8 mouse cellular contexts compared by ENCODE assay signal in genomic region chr14:54754602-54755018, GRCm38 (mm10). TPM values are rescaled to one million over a fixed set of nuclear protein-coding genes. Genes with fewer than 3 reads are reported as not detected.
DNase-seq lines count a peak whose midpoint lies in the region; ATAC-seq and TF ChIP-seq lines count a peak whose summit lies in the region.

No protein-coding gene starts in this region.

- H3K4me1 ChIP-seq in heart, embryonic 12.5 days (replicated peaks): no peaks in the 10 kb centered on the region
- H3K4me1 ChIP-seq in heart, embryonic 16.5 days (ENCODE audit: control insufficient read depth, insufficient read depth, low read length): no peaks in the 10 kb centered on the region
- H3K4me1 ChIP-seq in stomach, postnatal 0 days (replicated peaks; ENCODE audit: control insufficient read depth, insufficient read depth): no peaks in the 10 kb centered on the region

- no peak for TF ChIP-seq CTCF in stomach, postnatal 0 days (IDR thresholded peaks at IDR 0.05; ENCODE audit: low read depth)

- H3K4me3 ChIP-seq in heart, embryonic 12.5 days: no peak overlapping the region
- no peak overlapping the region for H3K4me3 ChIP-seq in heart, embryonic 16.5 days (ENCODE audit: low read length)
- H3K4me3 ChIP-seq in stomach, postnatal 0 days (ENCODE audit: low read depth, low read length): no peak overlapping the region

- no peak overlapping the region for H3K9ac ChIP-seq in heart, embryonic 12.5 days
- no peak overlapping the region for H3K9ac ChIP-seq in heart, embryonic 16.5 days (ENCODE audit: low read length)
- H3K9ac ChIP-seq in stomach, postnatal 0 days (ENCODE audit: low read length): no peak overlapping the region

- ATAC-seq in heart, embryonic 12.5 days (ENCODE audit: insufficient number of reproducible peaks, low FRiP score): no peak
- 0 out of 2 replicates have a peak, but pooled peaks have one; percentile 37 for ATAC-seq in heart, embryonic 16.5 days (replicated peaks; ENCODE audit: extremely low read depth, insufficient read depth, low FRiP score)
- ATAC-seq in megakaryocyte progenitor cell, adult 5-6 weeks (replicated peaks; ENCODE audit: poor library complexity): peak; percentile 80
- peak; percentile 89 for ATAC-seq in stomach, postnatal 0 days (ENCODE audit: low FRiP score, low TSS enrichment)

- TF ChIP-seq EP300 in stomach, postnatal 0 days (optimal IDR thresholded peaks at IDR 0.05): no peak

- no peaks in the 10 kb centered on the region for H3K27me3 ChIP-seq in heart, embryonic 12.5 days (replicated peaks)
- H3K27me3 ChIP-seq in heart, embryonic 16.5 days (ENCODE audit: control insufficient read depth, insufficient read depth, low read length): no peaks in the 10 kb centered on the region
- no peaks in the 10 kb centered on the region for H3K27me3 ChIP-seq in stomach, postnatal 0 days (ENCODE audit: control insufficient read depth, insufficient read depth, low read length)

- DNase-seq in heart, adult 18-20 months: peak; percentile 57 to 82
- DNase-seq in adrenal gland, postnatal 36 days: peak; percentile 72 to 76
- peak; percentile 76 for DNase-seq in kidney, postnatal 10 days
- DNase-seq in stomach, postnatal 0 days (ENCODE audit: low spot score): peak; percentile 42
- DNase-seq in thymus, postnatal 10 days (ENCODE audit: low spot score in 2 of 2): no peak

- 42% methylated on average over 6 of the region's 6 CpGs for WGBS in heart, embryonic 12.5 days
- WGBS in heart, embryonic 16.5 days: 44% methylated on average over 6 of the region's 6 CpGs
- WGBS in stomach, postnatal 0 days: 24% methylated on average over 6 of the region's 6 CpGs

- no peaks in the 10 kb centered on the region for H3K36me3 ChIP-seq in heart, embryonic 12.5 days
- no peaks in the 10 kb centered on the region for H3K36me3 ChIP-seq in heart, embryonic 16.5 days (ENCODE audit: control insufficient read depth, insufficient read depth)
- H3K36me3 ChIP-seq in stomach, postnatal 0 days (ENCODE audit: control insufficient read depth, insufficient read depth, low read length): no peaks in the 10 kb centered on the region

- H3K4me2 ChIP-seq in heart, embryonic 12.5 days: no peak overlapping the region
- H3K4me2 ChIP-seq in heart, embryonic 16.5 days (ENCODE audit: low read depth, low read length): no peak overlapping the region
- H3K4me2 ChIP-seq in stomach, postnatal 0 days (replicated peaks; ENCODE audit: low read depth): no peak overlapping the region

- H3K27ac ChIP-seq in heart, embryonic 12.5 days (ENCODE audit: poor library complexity, severe bottlenecking): no peak overlapping the region
- no peak overlapping the region for H3K27ac ChIP-seq in heart, embryonic 16.5 days (ENCODE audit: low read length)
- H3K27ac ChIP-seq in stomach, postnatal 0 days (replicated peaks): peak overlapping the region; percentile 53; the same call in 1 of the 2 replicates

- H3K9me3 ChIP-seq in heart, embryonic 12.5 days (replicated peaks): no peaks in the 10 kb centered on the region
- H3K9me3 ChIP-seq in heart, embryonic 16.5 days (replicated peaks; ENCODE audit: control insufficient read depth, low read length): no peaks in the 10 kb centered on the region
- H3K9me3 ChIP-seq in stomach, postnatal 0 days (ENCODE audit: control insufficient read depth, low read length): no peaks in the 10 kb centered on the region

RNA-seq across cellular contexts. Expression of gene Slc7a8, which starts 27.1 kb away (rescaled TPM):
- 1 to 10 TPM; 3.1 to 3.3 TPM for total RNA-seq in heart, adult 18-20 months (2021)
- 4.4 and 4.7 TPM in 2 replicates for polyA plus RNA-seq in heart, embryonic 12.5 days (2016; fragmentation: Nextera tagmentation; extraction: Ambion mirVana)
- 10 to 100 TPM; 28.1 to 56.8 TPM for total RNA-seq in adrenal gland, postnatal 36 days (2021)
- polyA plus RNA-seq in heart, embryonic 16.5 days (2015; fragmentation: Nextera tagmentation; extraction: Ambion mirVana): 3.2 and 4.0 TPM in 2 replicates
- total RNA-seq in megakaryocyte progenitor cell, adult 5-6 weeks (2015): 4.7 and 7.7 TPM in 2 replicates
- total RNA-seq in megakaryocyte progenitor cell, adult 5-6 weeks (2017): 1.4 and 2.0 TPM in 2 replicates
- 3.1 and 4.2 TPM in 2 replicates for polyA plus RNA-seq in stomach, postnatal 0 days (2015; fragmentation: Nextera tagmentation; extraction: Ambion mirVana)

RNA-seq across cellular contexts. Expression of gene Cebpe, which starts 42.6 kb away (rescaled TPM):
- not detected for total RNA-seq in heart, adult 18-20 months (2021)
- not detected in 2 replicates for polyA plus RNA-seq in heart, embryonic 12.5 days (2016; fragmentation: Nextera tagmentation; extraction: Ambion mirVana)
- total RNA-seq in adrenal gland, postnatal 36 days (2021): not detected
- polyA plus RNA-seq in heart, embryonic 16.5 days (2015; fragmentation: Nextera tagmentation; extraction: Ambion mirVana): not detected in 2 replicates
- total RNA-seq in megakaryocyte progenitor cell, adult 5-6 weeks (2015): 24.2 and 33.5 TPM in 2 replicates
- total RNA-seq in megakaryocyte progenitor cell, adult 5-6 weeks (2017): 52.6 and 82.0 TPM in 2 replicates
- 0.10 TPM in 1 of 2 replicates, not detected in the other for polyA plus RNA-seq in stomach, postnatal 0 days (2015; fragmentation: Nextera tagmentation; extraction: Ambion mirVana)

RNA-seq across cellular contexts. Expression of gene Gm29776, which starts 56.0 kb away (rescaled TPM):
- not detected for total RNA-seq in heart, adult 18-20 months (2021)
- 0.21 and 0.28 TPM in 2 replicates for polyA plus RNA-seq in heart, embryonic 12.5 days (2016; fragmentation: Nextera tagmentation; extraction: Ambion mirVana)
- total RNA-seq in adrenal gland, postnatal 36 days (2021): under 1 TPM in 1 of 2 experiments, not detected in 1; 0.23 TPM
- polyA plus RNA-seq in heart, embryonic 16.5 days (2015; fragmentation: Nextera tagmentation; extraction: Ambion mirVana): 0.17 and 0.18 TPM in 2 replicates
- 0.12 TPM in 1 of 2 replicates, not detected in the other for total RNA-seq in megakaryocyte progenitor cell, adult 5-6 weeks (2015)
- not detected in 2 replicates for total RNA-seq in megakaryocyte progenitor cell, adult 5-6 weeks (2017)
- 0.08 and 0.11 TPM in 2 replicates for polyA plus RNA-seq in stomach, postnatal 0 days (2015; fragmentation: Nextera tagmentation; extraction: Ambion mirVana)

RNA-seq across cellular contexts. Expression of gene Rnf212b, which starts 59.3 kb away (rescaled TPM):
- total RNA-seq in heart, adult 18-20 months (2021): under 1 TPM; 0.36 to 0.57 TPM
- not detected in 2 replicates for polyA plus RNA-seq in heart, embryonic 12.5 days (2016; fragmentation: Nextera tagmentation; extraction: Ambion mirVana)
- under 1 TPM; 0.43 to 0.56 TPM for total RNA-seq in adrenal gland, postnatal 36 days (2021)
- not detected in 2 replicates for polyA plus RNA-seq in heart, embryonic 16.5 days (2015; fragmentation: Nextera tagmentation; extraction: Ambion mirVana)
- not detected in 2 replicates for total RNA-seq in megakaryocyte progenitor cell, adult 5-6 weeks (2015)
- total RNA-seq in megakaryocyte progenitor cell, adult 5-6 weeks (2017): not detected in 2 replicates
- polyA plus RNA-seq in stomach, postnatal 0 days (2015; fragmentation: Nextera tagmentation; extraction: Ambion mirVana): not detected in 2 replicates

Comparison
In these comparisons a context has a peak if more than half of its experiments do, and no peak if none do; other contexts are left out.
1. DNase-seq: peak in heart, adult 18-20 months (2 of 2), adrenal gland, postnatal 36 days (2 of 2), kidney, postnatal 10 days (single experiment) and stomach, postnatal 0 days (single experiment); none in thymus, postnatal 10 days (0 of 2).
2. RNA of gene Cebpe, which starts 42.6 kb away (total RNA-seq): 24.2 to 82.0 TPM in megakaryocyte progenitor cell, adult 5-6 weeks; not detected in adrenal gland, postnatal 36 days and not detected in heart, adult 18-20 months; every median in the first group is over 10 times any median in the second.